Mouse (Mus musculus) adrenal gland, postnatal 4 days (tissue): Measurements from ENCODE around the gene Irf5. TPM values are rescaled to one million over a fixed set of nuclear protein-coding genes. Genes with fewer than 3 reads are reported as not detected.
"Not testable (repeated sequence)": the region's sequence is repeated elsewhere in the genome, so short reads cannot be mapped to it uniquely, and the experiment has no call there.

ENCODE experiments used
- DNase-seq, 2 experiments: peaks; one replicate each; pipeline ENCODE4 v3.0.0; 2021 to 2022; ENCODE audit warnings: low spot score in 2 of 2, mixed read lengths in 2 of 2
- total RNA-seq, 2 experiments: library from RNA; stranded (reverse); gene quantifications; 2 replicates each; pipeline ENCODE4 v1.2.3; 2021

Irf5 gene
- total RNA-seq, 2 experiments from 2014 or later, result 4.5 to 4.7 TPM

- DNase-seq, result no peak
Measured at GRCm38 (mm10) chr6:29525256-29525655, 1.2 kb upstream of the Irf5 start.

DNA sequence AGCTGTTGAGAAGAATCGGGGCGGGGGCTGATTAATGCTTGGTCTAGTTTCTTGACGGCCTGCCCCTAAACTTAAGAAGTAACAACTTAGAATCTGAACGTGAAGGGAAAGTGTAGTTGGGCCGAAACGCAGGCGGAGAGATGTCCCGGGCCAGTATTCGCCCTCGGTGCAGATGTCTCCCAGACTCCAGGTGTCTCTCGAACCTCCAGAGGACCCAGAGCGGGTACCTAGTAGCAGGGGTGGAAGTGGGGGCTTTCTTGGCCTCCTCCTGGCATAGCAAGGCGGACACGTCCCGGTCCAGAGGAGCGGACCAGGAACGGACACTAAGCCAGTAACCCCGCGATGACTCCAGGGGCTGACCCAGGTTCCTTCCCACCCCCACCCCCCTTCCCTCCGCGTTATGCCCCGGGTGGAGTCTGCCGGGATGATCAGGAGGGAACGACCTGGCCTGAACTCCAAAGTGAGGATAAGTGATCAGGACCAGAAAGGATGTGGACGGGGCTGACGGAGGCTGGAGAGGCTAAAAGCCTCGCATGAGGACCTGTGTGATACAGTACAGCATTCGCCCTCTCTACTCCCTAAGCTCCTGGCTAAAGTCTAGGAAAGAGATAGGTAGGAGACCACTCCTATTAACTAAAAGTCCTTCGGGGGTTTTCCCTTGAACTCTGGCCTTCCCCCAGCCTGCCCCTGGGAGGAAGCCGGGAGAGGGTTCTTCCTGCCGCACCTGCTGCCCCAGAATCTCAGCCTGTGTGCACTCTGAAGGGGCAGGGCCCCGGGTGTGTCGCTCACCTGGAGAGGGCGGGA is 1.1 kb downstream of the Irf5 start:
- no peak for DNase-seq

DNA sequence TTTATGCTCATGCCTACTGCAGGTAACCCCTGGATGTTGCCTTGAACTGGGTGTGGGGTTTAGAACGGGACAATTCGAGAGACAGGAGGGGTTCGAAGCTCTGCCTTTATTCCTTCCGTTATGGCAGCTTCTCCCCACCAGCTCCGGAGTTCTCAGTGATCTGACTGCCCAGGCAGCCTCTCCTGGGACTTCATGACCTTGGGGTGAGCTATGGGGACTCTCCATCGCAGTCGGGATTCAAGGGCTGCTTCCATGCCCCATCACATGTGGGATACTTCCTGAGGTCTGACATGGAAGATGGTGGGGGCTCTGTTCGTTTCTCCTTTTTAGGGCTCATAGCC is 1.7 kb downstream of the Irf5 start:
- no peak for DNase-seq

GRCm38 (mm10) chr6:29528561-29529443 is 2.4 kb downstream of the Irf5 start:
- no peak for DNase-seq

DNA sequence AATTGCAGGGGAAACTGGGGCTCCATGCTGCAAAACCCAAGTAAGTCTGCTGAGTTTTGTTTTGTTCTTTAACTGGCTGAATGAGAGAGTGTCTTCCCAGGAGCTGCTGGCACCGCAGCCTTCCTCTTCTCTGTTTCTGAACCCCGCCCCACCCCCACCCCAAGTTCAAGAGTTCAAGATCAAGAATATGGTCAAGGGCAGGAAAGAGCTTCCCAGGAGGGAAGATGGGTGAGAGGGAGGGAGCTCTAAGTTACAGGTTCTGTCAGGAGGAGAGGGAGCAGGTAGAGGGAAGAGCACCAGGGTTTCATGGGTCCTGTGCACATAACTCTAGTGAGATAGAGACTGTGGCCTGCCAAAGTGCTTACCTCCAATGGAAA is 3.0 kb downstream of the Irf5 start:
- DNase-seq, result no peak

- no peak for DNase-seq
Measured at GRCm38 (mm10) chr6:29530050-29530449, 3.6 kb downstream of the Irf5 start.

- DNase-seq, result no peak
Measured at GRCm38 (mm10) chr6:29535316-29535715, 8.9 kb downstream of the Irf5 start.

- no peak for DNase-seq
Measured at GRCm38 (mm10) chr6:29536651-29537193, 10.3 kb downstream of the Irf5 start.

DNA sequence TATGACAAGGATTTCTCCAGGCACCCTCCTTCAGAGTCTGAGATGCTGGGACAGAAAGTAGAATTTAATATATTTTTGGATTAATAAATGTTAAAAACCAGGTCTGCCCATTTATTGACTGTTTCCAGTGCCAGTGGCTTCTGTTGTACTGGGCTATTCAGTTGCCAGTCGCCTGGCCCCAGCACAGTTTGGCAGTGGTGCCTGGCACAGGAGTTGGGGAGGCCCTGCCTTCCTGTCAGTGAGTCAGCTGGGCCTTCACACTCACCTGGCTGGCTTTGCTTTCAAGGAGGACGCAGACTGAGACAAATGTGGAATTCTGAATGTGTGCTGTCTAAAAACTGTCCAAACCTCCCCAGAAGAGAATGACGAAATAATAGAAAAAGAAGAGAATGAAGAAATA is 10.8 kb downstream of the Irf5 start:
- DNase-seq, result no peak

DNA sequence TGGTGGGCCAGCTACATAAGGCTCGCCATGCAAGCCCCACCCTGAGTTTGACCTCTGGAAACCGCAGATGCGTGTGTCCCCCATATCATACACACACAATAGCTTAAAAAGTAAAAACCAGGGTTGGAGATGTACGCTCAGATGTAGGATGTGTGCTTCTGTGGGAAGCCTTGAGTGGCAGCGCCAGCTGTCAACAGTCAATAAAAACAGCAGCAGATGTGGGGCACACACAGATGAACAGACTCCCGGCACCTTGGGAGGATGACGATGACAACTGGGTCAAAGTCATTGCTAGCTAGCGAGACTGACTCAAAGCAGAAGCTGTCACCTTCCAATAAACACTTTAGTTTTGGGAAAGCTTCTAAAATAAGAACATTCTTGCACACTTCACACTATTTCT is 13.1 kb downstream of the Irf5 start:
- no peak for DNase-seq

- DNase-seq, result no peak
Measured at GRCm38 (mm10) chr6:29540223-29540622, 13.8 kb downstream of the Irf5 start.

- DNase-seq, result no peak
Measured at GRCm38 (mm10) chr6:29540956-29541355, 14.5 kb downstream of the Irf5 start.

GRCm38 (mm10) chr6:29545611-29546010 is 19.2 kb downstream of the Irf5 start:
- DNase-seq, result no peak

GRCm38 (mm10) chr6:29547582-29547981 is 21.2 kb downstream of the Irf5 start:
- no peak for DNase-seq

DNA sequence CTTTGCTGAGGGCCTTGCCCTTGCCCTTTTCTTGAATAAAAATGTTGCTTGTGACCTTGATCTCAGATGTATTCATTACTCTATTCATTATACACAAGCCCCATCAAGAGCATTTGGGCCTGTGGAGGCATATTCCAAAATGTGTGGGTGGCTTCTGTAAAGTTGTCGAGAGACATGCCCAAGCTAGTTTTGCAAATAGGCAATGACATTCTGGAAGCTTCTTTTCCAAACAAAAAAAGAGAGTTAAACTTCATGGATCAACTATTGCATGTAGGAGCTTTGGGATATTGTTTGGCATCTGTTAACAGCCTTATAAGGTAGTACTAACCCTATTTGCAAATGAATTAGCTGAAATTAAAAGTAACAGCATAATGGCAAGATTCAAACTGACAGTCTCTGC is 21.7 kb downstream of the Irf5 start:
- DNase-seq, result no peak

DNA sequence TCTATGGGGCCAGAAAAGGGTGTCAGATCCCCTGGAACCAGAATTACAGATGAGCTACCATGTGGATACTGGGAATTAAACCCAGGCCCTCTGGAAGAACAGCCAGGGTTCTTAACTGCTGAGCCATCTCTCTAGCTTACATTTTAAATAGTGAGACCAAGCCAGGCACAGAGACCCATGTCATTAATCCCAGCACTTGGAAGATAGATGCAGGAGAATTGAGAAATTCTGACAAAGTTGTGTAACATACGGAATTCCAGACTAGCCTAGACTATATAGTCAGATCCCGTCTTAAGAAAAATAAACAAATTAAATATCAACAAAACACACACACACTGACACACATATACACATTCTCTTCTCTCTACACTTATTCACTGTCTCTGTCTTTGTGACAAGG is 26.1 kb downstream of the Irf5 start:
- no peak for DNase-seq

DNA sequence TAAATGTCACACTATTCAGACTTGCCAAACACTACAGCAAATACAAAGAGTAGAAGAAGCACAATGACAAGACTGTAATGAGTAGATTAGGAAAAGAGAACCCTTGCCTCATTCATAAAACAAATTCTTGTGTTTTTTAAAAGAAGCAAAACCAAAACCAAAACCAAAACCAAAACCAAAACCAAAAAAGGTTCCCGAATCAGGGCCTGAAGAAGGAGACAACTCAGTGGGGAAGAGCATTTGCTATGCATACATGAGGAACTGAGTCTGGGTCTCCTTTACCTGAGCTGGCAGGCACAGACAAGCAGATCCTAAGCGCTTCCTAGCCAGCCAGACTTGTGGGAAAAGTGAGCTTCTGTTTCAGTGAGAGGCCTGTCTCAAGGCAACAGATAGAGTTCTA is 30.7 kb downstream of the Irf5 start:
- no peak for DNase-seq

DNA sequence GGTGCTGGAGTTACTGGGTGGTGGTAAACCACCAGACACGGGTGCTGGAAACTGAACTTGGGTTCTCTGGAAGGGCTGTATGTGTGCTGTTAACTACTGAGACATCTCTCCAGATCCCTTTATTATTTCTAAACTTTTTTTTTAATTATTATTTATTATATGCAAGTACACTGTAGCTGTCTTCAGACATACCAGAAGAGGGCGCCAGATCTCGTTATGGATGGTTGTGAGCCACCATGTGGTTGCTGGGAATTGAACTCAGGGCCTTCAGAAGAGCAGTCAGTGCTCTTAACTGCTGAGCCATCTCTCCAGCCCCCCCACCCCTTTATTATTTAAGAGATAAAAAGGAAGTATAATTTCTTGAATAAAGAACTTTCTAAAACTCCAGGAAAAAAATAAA is 50.0 kb downstream of the Irf5 start:
- not testable (repeated sequence) for DNase-seq

DNA sequence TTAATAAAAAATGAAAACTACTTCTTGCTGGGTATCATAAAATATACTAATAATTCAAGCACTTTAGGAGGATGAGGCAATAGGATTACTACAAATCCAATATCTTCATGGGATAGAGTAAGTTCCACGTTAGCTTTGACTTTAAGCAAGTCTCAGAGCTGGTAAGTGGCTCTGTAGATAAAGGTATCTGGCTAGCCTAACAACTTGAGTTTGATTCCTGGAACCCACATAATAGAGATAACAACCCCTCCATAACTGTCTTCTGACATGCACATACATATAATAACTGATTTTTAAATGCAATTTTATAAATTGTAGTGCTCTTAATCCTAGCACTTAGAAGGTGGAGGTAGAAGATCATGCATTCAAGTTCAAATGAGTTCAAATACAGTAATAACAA is 54.3 kb downstream of the Irf5 start:
- DNase-seq, result no peak

- DNase-seq, result no peak
Measured at GRCm38 (mm10) chr6:29581202-29581601, 54.8 kb downstream of the Irf5 start.
